Comparison of ENCODE assay signal across 12 mouse cellular contexts in the genomic region with DNA sequence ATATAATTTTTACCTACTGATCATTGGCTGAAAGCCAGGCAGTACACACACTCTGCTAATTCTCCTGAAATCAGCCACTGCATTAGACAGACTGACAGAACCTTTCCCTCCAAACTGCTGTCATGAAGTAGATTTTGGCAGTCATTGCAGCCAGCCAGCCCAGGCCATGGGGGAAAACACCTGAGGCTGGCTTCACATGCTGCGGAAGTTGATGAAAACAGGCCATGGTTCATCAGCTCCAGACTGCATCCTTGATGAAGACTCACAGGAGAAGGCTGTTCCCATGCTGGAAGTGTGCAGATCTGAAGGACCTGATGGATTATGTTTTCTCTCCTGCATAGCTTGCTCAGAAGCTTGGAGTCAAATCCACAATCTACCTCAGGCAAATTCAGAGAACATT.
"Had no signal": no experiment of that assay in that cellular context is flagged by ENCODE, and none has a peak within 500 bp of the region (broad histone marks: within the 10 kb centered on the region; RNA-seq: fewer than 3 reads in every experiment).

No protein-coding gene starts in this region.

- H3K9ac ChIP-seq: limb, embryonic 13.5 days; liver, embryonic 14.5 days; neural tube, embryonic 15.5 days had no signal

- H3K9me3 ChIP-seq: limb, embryonic 13.5 days; neural tube, embryonic 15.5 days had no signal

- H3K4me1 ChIP-seq: limb, embryonic 13.5 days; neural tube, embryonic 15.5 days had no signal

- H3K27ac ChIP-seq: kidney, postnatal 0 days; limb, embryonic 13.5 days; liver, embryonic 14.5 days; neural tube, embryonic 15.5 days; stomach, postnatal 0 days had no signal

- DNase-seq: kidney, postnatal 36 days; layer of hippocampus, adult 9-11 months; layer of hippocampus, postnatal 36 days; lung, adult 18-20 months; midbrain, embryonic 14.5 days; right cerebral cortex, postnatal 25 days had no signal

- H3K27me3 ChIP-seq: limb, embryonic 13.5 days; neural tube, embryonic 15.5 days had no signal

- H3K4me2 ChIP-seq: limb, embryonic 13.5 days; neural tube, embryonic 15.5 days had no signal

- H3K4me3 ChIP-seq: limb, embryonic 13.5 days; myocyte; neural tube, embryonic 15.5 days had no signal

- H3K36me3 ChIP-seq: limb, embryonic 13.5 days; neural tube, embryonic 15.5 days had no signal
